Mouse (Mus musculus) heart, adult 9 months (tissue): ENCODE measurements around the gene Mylip.

ENCODE experiments used
- DNase-seq, 2 experiments: peaks; one replicate each; pipeline ENCODE4 v3.0.0; 2022; ENCODE audit warnings: low spot score in 2 of 2

Mylip gene

GRCm38 (mm10) chr13:45429239-45429638 lies 39.7 kb downstream of the Mylip start:
- no peak for DNase-seq

DNA sequence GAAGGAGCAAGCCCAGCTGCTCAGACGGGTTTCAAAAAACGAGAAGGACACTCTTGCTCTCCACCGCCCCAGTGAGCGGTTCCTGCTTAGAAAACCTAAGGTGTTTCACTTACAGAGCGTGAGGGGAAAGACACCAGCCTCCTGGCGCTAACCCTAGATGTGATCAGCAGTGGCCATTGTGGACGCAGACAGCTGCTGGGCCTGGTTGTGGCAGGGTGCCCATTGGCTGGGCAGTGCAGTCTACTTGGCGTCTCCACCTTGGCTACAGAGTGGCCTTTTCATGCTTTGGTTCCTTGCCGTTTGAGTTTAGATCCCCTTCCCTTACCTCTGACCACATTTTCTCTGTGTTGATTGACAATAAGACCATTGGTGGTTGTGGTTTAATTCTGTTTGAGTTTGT lies 47.6 kb downstream of the Mylip start:
- DNase-seq: no peak

DNA sequence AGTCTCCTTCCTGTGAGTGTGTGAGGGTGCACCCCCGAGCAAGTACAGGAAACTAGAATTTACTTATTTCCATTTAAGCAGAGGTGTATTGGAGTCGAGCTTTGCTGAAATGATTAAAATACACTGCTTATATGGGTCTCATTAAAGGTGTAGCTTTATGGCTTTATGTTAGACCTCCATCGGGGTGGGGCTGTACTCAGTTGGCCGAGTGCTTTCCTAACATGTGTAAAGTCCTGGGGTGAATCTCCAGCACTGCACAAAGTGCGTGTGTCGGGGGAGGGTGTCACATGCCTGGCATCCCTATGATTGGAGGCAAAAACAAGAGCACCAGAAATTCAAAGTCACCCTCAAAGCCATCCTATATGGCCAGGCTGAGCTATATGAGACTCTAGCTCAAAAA lies 49.3 kb downstream of the Mylip start:
- no peak for DNase-seq

DNA sequence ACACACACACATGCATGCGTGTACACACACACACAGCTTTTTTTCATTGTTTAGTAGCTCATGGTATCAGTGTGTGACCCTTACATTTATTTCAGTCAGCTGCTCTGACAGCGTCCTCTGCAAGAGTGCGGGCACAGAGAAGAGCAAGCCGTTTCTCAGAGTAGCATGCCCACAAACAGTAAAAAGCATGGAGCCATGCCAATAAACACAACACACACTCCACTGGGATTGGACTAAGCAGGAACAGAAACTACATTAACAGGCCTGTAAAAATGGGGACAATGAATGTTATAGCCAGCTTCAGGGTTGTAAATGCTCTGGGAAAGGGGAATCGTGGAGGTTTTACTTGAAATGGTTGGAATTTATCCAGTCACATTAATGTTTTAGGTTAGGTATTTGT lies 50.7 kb downstream of the Mylip start:
- no peak for DNase-seq

- peak; percentile 17 to 19 for DNase-seq
These were observed 52.9 kb downstream of the Mylip start for GRCm38 (mm10) chr13:45442451-45442850.

DNA sequence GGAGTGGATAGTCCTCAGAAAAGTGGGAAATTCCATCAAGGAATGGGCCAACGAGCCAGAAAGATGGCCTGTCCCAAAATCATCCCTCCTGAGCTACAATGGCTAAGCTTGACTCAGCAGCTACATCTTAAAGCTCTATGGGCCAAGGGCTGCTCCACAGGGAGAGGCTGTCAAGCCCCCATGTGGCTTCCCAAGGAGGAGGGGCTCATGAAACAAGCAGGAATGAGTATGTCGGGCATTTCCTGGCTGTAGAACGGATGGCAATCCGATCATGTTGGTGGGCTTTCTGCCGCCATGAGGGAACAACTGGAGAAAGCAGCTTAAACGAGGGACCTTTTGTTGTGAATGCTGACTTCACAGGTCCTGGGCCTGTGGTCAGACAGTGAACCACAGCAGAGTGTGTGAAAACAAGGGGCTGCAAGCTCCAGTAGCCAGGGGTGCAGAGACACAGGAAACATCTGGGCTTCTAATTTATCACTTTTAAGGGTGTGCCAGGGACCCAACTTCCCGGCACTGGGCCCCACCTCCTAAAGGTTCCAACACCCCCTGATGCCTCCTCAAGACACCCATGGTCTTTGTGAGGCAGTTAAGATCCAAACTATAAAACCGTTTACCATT lies 53.5 kb downstream of the Mylip start:
- peak; percentile 28 to 69 for DNase-seq

DNA sequence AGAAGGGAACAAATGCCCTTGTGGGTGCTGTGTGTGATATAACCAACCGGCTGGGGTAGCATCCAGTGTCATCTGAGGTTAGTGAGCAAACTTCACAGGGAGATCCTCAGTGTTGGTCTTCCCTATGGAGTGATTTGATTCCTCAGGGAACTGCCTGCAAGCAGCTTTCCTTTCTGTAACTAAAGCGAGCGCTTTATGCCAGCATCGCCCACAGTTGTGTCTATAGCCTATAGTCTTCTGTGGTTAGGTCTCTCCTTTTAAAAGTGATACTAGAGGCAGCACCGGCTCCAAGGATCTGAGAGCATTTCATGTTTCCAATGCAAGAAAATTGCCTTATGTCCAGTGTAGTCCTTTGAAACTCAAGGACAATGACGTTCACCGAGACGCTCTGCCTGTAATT lies 54.7 kb downstream of the Mylip start:
- no peak for DNase-seq

- peak; percentile 14 to 39 for DNase-seq
These were observed 55.1 kb downstream of the Mylip start for GRCm38 (mm10) chr13:45444652-45445051.

GRCm38 (mm10) chr13:45446636-45447035 lies 57.1 kb downstream of the Mylip start:
- no peak for DNase-seq

- no peak for DNase-seq
These were observed 62.9 kb downstream of the Mylip start for GRCm38 (mm10) chr13:45452437-45452836.

- DNase-seq: no peak
These were observed 63.5 kb downstream of the Mylip start for GRCm38 (mm10) chr13:45453033-45453432.

DNA sequence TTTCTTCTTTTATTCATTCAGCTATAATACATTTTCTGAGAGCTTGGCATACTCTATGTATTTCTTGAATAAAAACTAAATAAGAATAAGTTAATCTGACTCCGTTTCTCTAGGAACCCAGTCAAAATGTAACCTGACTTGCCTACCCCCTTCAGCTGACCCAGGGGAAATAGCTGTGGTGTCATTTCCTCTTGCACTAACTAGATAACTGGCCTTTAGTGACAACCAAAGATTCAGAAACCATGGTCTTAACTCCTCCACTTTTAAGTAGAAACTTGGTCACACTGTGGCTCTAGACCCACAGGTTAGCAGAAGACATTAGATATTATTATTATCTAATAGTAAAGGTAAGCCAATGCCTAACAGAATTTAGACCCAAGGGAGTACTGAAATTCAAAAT lies 64.5 kb downstream of the Mylip start:
- no peak for DNase-seq

DNA sequence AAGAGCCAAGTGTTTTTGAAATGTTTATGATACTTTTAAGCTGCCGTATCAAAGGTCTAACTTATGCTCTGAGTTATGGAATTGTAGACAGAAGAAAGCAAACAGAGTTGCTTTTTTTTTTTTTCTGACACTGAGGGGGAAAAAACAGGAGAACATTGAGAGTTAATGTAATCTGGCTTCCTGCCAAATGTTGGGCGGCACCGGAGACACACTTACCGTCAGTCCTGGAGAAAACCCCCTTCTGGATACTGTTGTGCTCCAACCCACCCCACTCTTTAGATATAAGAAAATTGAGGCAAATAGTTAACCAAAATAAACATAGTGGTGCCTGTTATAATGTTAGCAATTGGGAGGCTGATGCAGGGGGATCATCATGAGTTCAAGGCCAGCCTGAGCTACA lies 65.1 kb downstream of the Mylip start:
- DNase-seq: peak; percentile 21 to 32

GRCm38 (mm10) chr13:45455108-45455861 lies 65.7 kb downstream of the Mylip start:
- peak; percentile 61 to 64 for DNase-seq

DNA sequence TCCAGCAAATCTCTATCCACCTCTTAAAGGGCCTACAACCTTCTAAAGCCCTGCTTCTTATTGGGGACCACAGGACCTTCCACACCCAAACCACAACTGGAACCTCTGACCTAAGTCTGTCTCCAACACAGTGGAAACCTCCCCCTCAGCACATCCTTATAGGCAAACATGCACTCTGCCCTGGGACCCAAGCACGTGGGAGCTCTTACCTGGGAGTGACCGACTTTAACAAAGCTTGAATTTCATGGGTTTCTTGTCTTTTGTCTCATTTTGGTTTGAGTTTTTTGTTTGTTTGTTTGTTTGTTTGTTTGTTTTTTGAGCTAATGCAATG lies 66.3 kb downstream of the Mylip start:
- no peak for DNase-seq

DNA sequence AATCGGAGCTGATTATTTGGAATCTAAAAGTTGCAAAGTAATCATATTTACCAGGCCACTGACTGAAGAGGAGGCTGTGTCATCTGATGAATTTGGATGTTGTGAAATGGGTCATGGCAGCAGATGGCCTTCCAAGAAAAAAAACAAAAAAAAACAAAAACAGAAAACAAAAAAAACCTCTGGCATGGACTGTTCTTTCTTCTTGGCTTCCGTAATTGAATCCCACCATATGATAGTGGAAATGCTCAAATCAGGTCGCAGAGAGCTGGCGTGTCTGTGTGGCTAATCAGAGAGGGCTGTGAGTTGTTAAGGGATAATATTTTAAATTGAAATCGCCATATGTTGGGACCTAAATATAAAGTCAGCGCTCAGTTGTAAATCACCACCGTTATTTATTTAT lies 67.9 kb downstream of the Mylip start:
- DNase-seq: no peak

GRCm38 (mm10) chr13:45460177-45460576 lies 70.6 kb downstream of the Mylip start:
- no peak for DNase-seq

- DNase-seq: no peak
These were observed 71.9 kb downstream of the Mylip start for GRCm38 (mm10) chr13:45461370-45461958.
